Mouse (Mus musculus) midbrain, embryonic 15.5 days (tissue): ENCODE measurements around the gene Grk2. TPM values are rescaled to one million over a fixed set of nuclear protein-coding genes. Genes with fewer than 3 reads are reported as not detected.
A peak's percentile ranks its signal among the peaks of the same experiment; 100 is the strongest.

ENCODE experiments used
- ATAC-seq: fragments of 200-750 bp; cut with Nextera tagmentation; replicated peaks from 2 replicates; pipeline ENCODE4 v1.8.0; 2017; ENCODE audit warnings: moderate TSS enrichment
- H3K27ac ChIP-seq: fragments of 300-500 bp; sonication (generic); 2 replicates; pipeline ENCODE4 v1.5.1; 2015; ENCODE audit warnings: mild to moderate bottlenecking, inconsistent platforms
- H3K27me3 ChIP-seq: fragments of 300-500 bp; sonication (generic); replicated peaks from 2 replicates; pipeline ENCODE4 v1.6.1; 2015; ENCODE audit warnings: inconsistent platforms
- H3K36me3 ChIP-seq: fragments of 300-500 bp; sonication (generic); replicated peaks from 2 replicates; pipeline ENCODE4 v1.6.1; 2015; ENCODE audit warnings: inconsistent platforms
- H3K4me1 ChIP-seq: fragments of 300-500 bp; sonication (generic); 2 replicates; pipeline ENCODE4 v1.6.1; 2015; ENCODE audit warnings: inconsistent platforms
- H3K4me2 ChIP-seq: fragments of 300-500 bp; sonication (generic); 2 replicates; pipeline ENCODE4 v1.6.1; 2015; ENCODE audit warnings: inconsistent platforms, mild to moderate bottlenecking, moderate library complexity
- H3K4me3 ChIP-seq: fragments of 300-500 bp; sonication (generic); 2 replicates; pipeline ENCODE4 v1.5.1; 2015; ENCODE audit warnings: mild to moderate bottlenecking, inconsistent platforms
- H3K9ac ChIP-seq: fragments of 300-500 bp; sonication (generic); 2 replicates; pipeline ENCODE4 v1.6.1; 2015; ENCODE audit warnings: mild to moderate bottlenecking, inconsistent platforms
- H3K9me3 ChIP-seq: fragments of 300-500 bp; sonication (generic); 2 replicates; pipeline ENCODE4 v1.6.1; 2016; ENCODE audit warnings: inconsistent platforms
- WGBS: fragments of 180-500 bp; shearing (Covaris S2); methylation state at CpG from one replicate; pipeline ENCODE4 v1.1.7; 2015; ENCODE audit warnings: mixed read lengths; 5-methylcytosine and 5-hydroxymethylcytosine counted together
- polyA plus RNA-seq: library from polyadenylated mRNA; unstranded; fragments of >200 nt; fragmentation: Nextera tagmentation; extraction: Ambion mirVana; gene quantifications from 2 replicates; pipeline ENCODE4 v1.2.1, GENCODE M21; 2015

The Grk2 gene
- polyA plus RNA-seq, 1 experiment from 2014 or later = 28.2 TPM

DNA sequence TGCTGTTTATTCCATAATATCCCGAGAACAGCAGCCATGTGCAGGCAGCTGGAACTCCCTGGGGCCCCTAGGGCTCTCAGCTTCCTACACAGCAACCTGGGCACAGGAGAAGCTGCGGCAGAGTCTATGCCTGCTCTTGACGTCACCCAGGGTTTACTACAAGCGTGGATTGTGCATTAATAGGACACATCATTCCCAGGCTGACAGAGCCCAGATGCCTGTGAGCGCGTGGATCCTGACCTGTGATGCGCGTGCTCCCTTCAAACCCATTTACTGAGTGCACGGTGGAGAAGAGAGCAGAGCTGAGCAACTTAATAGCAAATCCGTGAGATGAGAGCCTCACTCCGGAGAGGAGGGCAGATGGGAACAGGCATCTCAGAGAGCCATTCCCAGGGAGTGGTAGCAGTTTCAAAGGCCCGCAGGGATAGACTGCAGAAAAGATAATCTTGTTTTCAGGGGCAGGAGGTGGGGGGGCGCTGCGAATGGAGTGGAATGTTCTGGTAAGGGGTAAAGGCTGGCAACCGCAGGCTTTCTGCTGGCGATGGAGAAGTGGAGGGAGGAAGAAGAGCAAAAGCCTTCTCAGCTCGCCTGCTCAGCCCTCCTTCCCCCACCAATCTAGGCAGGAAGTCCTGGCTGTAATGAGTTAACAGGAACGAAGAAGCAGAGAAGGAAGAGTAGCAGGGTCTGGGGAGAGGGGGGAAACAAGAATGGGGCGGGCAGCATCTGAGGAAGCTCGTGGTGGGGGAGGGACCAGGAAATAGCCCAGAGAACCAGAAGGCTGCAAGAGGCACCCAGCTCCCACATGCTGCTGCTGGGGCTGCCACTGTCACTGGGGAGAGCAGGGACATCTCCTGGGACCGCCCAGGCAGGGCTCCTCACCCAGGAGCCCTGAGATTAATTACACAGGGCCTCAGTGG lies 4.0 kb downstream of the Grk2 start:
- Histone ChIP-seq H3K27ac (peak overlapping the region; percentile 70), H3K4me2 (peak overlapping the region; percentile 38), H3K9ac (peak overlapping the region; percentile 32; the same call in 1 of the 2 replicates), H3K9me3 (no peaks in the 10 kb centered on the region), H3K4me1 (peaks cover 60% of the 10 kb centered on the region), H3K4me3 (peak overlapping the region; percentile 12), H3K36me3 (no peaks in the 10 kb centered on the region; the same call in 1 of the 2 replicates), H3K27me3 (no peaks in the 10 kb centered on the region)
- WGBS = 22% methylated on average over 21 of the region's 21 CpGs
- no peak for ATAC-seq

DNA sequence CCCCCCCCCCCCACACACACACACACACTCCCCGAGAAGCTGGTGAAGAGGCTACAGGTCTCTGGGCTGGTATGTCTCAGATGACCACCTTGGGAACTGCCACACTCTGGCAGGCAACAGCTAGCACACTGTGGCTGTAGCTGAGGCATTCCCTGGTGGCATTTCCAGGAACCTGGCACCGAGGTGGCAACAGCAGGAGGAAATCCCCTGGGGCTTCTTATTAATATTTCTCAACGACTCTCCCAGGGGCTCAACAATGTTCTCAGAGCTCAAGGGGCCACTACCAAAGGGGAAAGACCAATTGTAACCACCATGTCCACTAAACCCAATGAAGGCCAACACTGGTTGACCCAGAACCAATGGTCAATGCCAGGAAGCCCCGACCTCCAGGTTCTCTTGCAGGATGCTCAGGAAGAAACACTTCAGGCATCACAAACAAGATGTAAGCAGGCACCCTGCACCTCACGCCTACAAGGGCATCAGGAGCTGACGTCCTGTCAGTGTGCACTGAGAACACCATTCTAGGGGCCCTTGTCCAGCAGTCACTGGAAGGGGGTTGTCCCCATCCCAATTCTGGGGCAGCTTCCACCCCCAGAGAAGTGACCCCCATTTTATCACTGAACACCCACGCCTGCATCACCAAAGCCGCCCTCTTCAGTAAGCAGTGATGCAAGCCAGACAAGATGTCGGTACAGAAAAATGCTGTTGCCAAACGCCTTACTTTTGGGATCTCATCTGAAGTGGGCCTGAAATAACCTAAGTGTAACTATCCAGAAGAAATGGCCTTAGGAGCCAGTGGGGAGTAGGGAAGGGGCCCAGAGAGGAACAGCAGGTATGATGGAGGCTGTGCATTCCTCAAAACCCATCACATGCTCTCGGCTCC lies 4.9 kb downstream of the Grk2 start:
- no peak for ATAC-seq
- Histone ChIP-seq H3K36me3 (no peaks in the 10 kb centered on the region; the same call in 1 of the 2 replicates), H3K9me3 (no peaks in the 10 kb centered on the region), H3K4me2 (peak overlapping the region; percentile 38), H3K27me3 (no peaks in the 10 kb centered on the region), H3K4me1 (peaks cover 53% of the 10 kb centered on the region), H3K27ac (peak overlapping the region; percentile 70), H3K9ac (0 out of 2 replicates have a peak overlapping the region, but pooled peaks have one; percentile 32), H3K4me3 (no peak overlapping the region)
- 70% methylated on average over 11 of the region's 11 CpGs for WGBS

DNA sequence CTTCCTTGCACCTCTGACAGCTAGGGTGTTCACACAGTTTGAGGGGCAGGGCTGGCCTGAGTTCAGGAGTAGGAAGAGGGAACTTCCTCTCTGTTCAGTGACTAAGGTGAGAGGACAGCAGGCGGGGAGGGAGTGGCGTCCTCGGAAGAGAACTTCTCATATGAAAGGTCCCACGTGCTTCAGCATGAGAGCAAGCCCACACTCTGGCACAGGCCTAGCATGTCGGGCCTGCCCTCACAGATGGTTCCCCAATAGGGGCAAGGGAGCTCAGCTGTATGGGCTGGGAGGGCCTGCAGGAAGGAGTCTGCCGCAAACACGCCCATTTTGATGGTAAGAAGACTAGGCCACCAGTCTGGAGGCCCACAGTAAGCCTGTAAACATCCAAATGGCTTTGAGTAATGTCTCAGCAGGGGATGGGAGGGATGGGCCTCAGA lies 5.7 kb downstream of the Grk2 start:
- H3K4me1 ChIP-seq = peaks cover 51% of the 10 kb centered on the region

DNA sequence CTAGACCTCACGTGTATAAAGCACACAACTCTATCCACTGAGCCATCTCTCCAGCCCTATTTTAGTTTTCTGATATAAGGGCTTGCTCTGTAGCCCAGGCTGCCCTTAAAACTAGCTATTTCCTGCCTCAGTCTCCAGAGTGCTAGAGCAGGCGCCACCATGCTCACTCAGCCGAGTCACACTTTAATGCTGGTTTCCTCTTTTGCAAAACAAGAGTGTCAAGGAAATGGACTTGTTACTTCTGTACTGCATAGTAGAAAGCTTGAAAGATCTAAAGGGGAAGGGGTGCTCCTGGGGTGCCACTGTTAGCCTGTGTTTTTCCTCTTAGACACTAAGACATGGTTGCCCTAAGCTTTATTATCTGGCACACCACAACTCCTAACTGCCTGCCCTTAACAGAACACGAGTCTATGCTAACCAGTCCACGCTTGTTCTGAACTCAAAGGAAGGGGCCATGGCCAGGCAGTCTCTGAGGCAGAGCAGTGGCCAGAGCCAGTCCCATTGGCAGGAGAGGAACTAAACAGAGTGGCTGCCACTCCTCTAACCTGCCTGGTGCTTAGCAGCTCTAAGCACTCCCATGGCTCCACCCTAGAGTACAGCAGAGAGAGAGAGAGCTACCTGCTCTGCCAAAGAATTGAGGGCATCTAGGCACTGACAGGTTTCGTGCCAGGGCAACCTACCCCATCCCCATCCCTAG lies 6.3 kb downstream of the Grk2 start:
- H3K9ac ChIP-seq = no peak overlapping the region
- H3K4me1 ChIP-seq = peaks cover 46% of the 10 kb centered on the region

More for the DNA sequence above, 5.7 kb downstream of the Grk2 start:
- no peak overlapping the region for H3K9ac ChIP-seq
- no peak overlapping the region for H3K4me2 ChIP-seq
- no peak for ATAC-seq
- H3K27me3 ChIP-seq = no peaks in the 10 kb centered on the region
- WGBS = 61% methylated on average over 7 of the region's 7 CpGs
- no peak overlapping the region for H3K27ac ChIP-seq
- H3K9me3 ChIP-seq = no peaks in the 10 kb centered on the region
- no peak overlapping the region for H3K4me3 ChIP-seq
- H3K36me3 ChIP-seq = no peaks in the 10 kb centered on the region; the same call in 1 of the 2 replicates

DNA sequence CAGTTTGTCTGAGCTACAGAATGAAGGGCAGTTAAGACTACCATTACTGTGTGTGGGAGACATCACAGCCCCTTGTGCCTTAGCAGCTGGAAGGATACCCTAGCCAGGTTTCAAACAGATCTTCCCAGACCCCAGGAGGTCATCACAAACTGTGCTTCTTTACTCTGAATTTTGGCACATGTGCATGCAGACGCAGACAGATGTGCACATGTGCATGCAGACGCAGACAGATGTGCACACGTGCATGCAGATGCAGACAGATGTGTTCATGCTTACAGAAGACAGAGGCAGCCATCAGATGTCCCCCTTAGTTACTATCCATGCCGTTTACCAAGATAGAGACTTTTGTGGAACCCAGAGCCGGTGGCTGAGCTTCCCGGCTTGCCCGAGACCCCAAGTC lies 6.9 kb downstream of the Grk2 start:
- no peak overlapping the region for H3K4me2 ChIP-seq
- H3K9ac ChIP-seq = no peak overlapping the region
- no peak for ATAC-seq
- no peak overlapping the region for H3K27ac ChIP-seq
- no peak overlapping the region for H3K4me3 ChIP-seq
- H3K9me3 ChIP-seq = no peaks in the 10 kb centered on the region
- WGBS = 87% methylated on average over 7 of the region's 7 CpGs
- H3K36me3 ChIP-seq = no peaks in the 10 kb centered on the region; the same call in 1 of the 2 replicates
- H3K4me1 ChIP-seq = peaks cover 40% of the 10 kb centered on the region
- no peaks in the 10 kb centered on the region for H3K27me3 ChIP-seq

More for the DNA sequence above, 6.3 kb downstream of the Grk2 start:
- Histone ChIP-seq H3K9me3 (no peaks in the 10 kb centered on the region), H3K27me3 (no peaks in the 10 kb centered on the region), H3K4me2 (no peak overlapping the region), H3K27ac (no peak overlapping the region), H3K36me3 (no peaks in the 10 kb centered on the region; the same call in 1 of the 2 replicates), H3K4me3 (no peak overlapping the region)
- WGBS = 85% methylated on average over 6 of the region's 6 CpGs
- no peak for ATAC-seq

DNA sequence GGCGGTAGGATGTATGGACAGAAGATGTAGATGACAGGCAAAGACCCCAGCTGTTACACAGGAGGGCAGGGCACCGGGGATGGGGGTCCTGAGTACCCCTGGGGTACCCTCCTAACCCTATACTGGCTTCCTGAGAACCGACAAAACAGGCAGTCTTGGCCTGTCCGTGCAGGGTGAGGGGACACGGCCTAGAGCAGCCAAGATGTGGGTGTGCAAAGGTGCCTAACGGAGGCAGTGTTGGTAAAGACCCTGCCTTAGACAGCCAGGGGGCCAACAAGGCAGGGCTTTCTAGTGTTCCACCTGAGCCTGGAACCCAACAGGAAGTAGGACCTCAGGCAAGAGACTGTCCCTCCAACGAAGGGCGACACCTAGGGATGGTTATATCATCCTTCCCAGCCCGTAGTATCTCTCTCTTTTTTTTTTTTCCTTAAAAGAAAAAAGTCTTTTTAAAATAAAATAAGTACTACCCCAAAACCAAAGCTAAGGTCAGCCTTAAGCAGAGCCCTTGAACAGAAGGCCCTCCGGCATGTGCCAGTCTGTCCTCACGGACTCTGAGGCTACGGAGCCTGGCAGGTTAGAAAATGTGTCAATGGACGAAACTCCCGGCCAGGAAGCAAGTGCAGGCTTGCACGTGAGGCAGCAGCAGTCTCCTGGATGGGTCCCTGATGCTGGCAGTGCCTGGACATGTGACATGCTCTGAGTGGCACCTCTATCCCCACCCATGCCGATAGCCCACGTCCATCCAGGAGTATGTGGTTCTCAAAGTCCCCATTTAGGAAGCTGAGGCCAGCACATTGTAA lies 7.5 kb downstream of the Grk2 start:
- Histone ChIP-seq H3K27ac (no peak overlapping the region), H3K9ac (no peak overlapping the region), H3K4me2 (no peak overlapping the region), H3K4me3 (no peak overlapping the region), H3K4me1 (peaks cover 34% of the 10 kb centered on the region), H3K27me3 (no peaks in the 10 kb centered on the region), H3K9me3 (no peaks in the 10 kb centered on the region), H3K36me3 (no peaks in the 10 kb centered on the region; the same call in 1 of the 2 replicates)
- 92% methylated on average over 17 of the region's 17 CpGs for WGBS
- no peak for ATAC-seq

DNA sequence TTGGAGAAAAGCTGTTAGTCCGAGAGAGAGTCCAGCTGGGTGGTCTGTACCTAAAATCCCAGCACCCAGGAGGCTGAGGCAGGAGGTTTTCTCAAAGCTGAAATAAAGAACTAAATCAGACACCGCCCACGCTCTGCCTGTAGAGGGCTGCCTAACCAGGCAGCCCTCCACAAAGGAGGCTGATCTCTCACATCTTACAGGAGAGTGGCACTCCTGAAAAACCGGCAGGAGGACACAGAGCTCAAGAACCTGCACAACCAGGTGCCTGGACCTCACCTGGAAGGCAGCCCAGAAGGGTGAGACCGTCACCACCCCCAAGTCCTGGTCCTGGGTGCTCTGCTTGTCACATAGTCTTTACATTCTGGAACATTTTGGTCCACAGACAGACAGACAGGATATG lies 8.2 kb downstream of the Grk2 start:
- no peaks in the 10 kb centered on the region for H3K27me3 ChIP-seq
- no peak overlapping the region for H3K27ac ChIP-seq
- peaks cover 27% of the 10 kb centered on the region for H3K4me1 ChIP-seq
- H3K36me3 ChIP-seq = peaks cover 1% of the 10 kb centered on the region; the same call in 1 of the 2 replicates
- no peak overlapping the region for H3K9ac ChIP-seq
- H3K4me2 ChIP-seq = no peak overlapping the region
- no peaks in the 10 kb centered on the region for H3K9me3 ChIP-seq
- 94% methylated on average over 5 of the region's 5 CpGs for WGBS
- H3K4me3 ChIP-seq = no peak overlapping the region
- no peak for ATAC-seq

DNA sequence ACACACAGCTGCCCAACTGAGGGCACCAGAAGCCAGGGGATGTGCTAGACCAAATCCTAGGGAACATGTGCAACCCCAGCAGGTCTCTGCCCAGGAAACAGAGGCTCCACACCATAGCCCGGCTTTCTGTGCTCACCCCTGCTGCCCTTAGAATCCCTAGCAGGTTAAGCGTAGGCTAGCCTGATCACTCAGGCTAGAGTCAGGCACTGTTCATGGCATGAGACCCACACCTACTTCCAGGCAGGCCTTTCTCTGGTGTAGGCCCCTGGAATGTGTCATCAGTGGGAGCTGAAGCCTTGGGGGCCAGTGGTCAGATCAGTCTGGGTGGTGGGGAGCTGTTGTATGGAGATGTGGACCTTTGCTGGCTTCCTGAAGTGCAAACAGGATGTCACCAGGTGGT lies 9.4 kb downstream of the Grk2 start:
- 93% methylated on average over 2 of the region's 2 CpGs for whole genome bisulfite sequencing
- H3K27me3 ChIP-seq = no peaks in the 10 kb centered on the region
- no peak overlapping the region for H3K4me2 ChIP-seq
- ATAC-seq = no peak
- H3K9me3 ChIP-seq = no peaks in the 10 kb centered on the region
- H3K4me1 ChIP-seq = peaks cover 15% of the 10 kb centered on the region
- peaks cover 12% of the 10 kb centered on the region; the same call in 1 of the 2 replicates for H3K36me3 ChIP-seq
- H3K27ac ChIP-seq = no peak overlapping the region
- H3K9ac ChIP-seq = no peak overlapping the region
- H3K4me3 ChIP-seq = no peak overlapping the region

DNA sequence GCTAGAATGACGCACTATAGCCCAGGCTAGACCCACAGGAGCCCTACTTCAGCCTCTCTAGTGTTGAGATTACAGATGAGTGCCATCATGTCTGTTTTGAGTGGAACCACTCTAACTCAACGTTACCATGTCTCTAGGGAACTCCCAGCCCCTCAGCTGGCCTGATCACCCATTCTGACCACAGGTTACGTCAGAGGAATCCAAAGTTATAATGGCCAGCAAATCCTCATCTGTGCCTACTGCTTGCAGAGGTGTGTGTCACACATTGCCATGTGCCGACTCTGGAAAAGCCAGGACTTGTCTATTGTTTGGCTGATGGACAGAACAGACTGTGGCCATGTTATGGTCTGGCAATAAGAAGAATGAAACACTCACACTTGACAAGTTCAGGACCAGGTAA lies 10.6 kb downstream of the Grk2 start:
- WGBS = 89% methylated on average over 4 of the region's 4 CpGs
- ATAC-seq = no peak
- H3K4me3 ChIP-seq = no peak overlapping the region
- peaks cover 22% of the 10 kb centered on the region for H3K36me3 ChIP-seq
- H3K27ac ChIP-seq = no peak overlapping the region
- peaks cover 2% of the 10 kb centered on the region; the same call in 1 of the 2 replicates for H3K4me1 ChIP-seq
- H3K9ac ChIP-seq = no peak overlapping the region
- no peaks in the 10 kb centered on the region for H3K9me3 ChIP-seq
- H3K4me2 ChIP-seq = no peak overlapping the region
- H3K27me3 ChIP-seq = no peaks in the 10 kb centered on the region

DNA sequence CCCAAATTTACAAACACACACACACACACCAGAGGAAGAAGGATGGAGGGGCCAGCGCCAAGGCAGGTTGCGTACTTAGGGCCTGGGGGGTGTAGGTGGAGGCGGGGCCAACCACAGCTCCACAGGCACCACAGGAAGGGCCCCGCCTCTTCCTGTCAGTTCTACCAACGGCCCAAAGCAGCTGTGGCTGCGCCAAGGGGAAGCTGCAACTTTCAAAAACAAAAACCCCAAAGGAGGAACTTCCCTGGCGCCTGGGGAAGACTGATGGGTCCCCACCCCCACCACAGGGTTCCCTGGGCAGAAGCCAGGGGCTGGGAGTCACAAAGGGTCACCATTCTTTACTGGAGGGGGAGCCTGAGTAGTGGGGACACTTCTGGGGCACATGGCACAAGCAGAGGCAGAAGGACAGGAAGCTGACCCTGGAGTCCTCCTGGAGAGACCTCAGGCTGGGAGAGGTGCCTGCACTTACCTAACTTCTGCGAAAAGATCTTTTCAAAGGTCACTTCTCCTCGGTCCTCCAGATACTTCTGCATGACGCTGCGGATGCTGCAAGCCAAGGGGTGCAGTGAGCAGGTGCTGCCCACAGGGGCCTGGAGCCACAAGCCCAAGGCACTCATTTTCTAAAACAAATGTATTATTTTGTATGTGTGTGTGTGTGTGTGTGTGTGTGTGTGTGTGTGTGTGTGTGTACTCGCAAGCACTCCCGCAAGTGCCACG lies 11.5 kb downstream of the Grk2 start:
- no peak for ATAC-seq
- WGBS = 77% methylated on average over 11 of the region's 14 CpGs
- H3K9ac ChIP-seq = no peak overlapping the region
- no peaks in the 10 kb centered on the region for H3K4me1 ChIP-seq
- no peak overlapping the region for H3K4me3 ChIP-seq
- no peaks in the 10 kb centered on the region for H3K27me3 ChIP-seq
- H3K9me3 ChIP-seq = no peaks in the 10 kb centered on the region
- no peak overlapping the region for H3K4me2 ChIP-seq
- H3K27ac ChIP-seq = no peak overlapping the region
- peaks cover 27% of the 10 kb centered on the region for H3K36me3 ChIP-seq

DNA sequence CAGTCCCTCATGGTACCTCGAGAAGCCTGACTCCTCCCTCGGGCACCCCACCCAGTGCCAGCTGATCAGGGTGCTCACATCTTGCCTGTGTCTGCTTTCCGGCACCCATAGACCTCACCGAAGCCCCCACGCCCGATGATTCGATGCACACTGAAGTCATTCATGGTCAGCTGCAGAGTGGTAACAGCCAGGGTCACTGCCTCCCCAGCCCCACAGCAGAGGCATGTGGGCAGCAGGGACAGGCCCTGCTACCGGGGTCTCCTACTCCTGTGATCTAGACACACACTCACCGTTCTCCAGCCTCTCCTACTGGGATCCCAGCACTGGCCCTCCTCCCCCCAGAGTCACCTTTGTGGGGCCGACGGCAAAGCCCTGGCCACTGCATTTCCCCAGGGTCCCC lies 14.9 kb downstream of the Grk2 start:
- Histone ChIP-seq H3K27ac (no peak overlapping the region), H3K4me1 (no peaks in the 10 kb centered on the region), H3K9me3 (no peaks in the 10 kb centered on the region), H3K9ac (no peak overlapping the region), H3K4me3 (no peak overlapping the region), H3K4me2 (no peak overlapping the region), H3K36me3 (peaks cover 50% of the 10 kb centered on the region), H3K27me3 (no peaks in the 10 kb centered on the region)
- no peak for ATAC-seq
- 94% methylated on average over 11 of the region's 11 CpGs for WGBS
